In genomic region chr11:63132501-63133435, GRCm38 (mm10) we compare ENCODE assay signal across 9 mouse cellular contexts. TPM values are rescaled to one million over a fixed set of nuclear protein-coding genes. Genes with fewer than 3 reads are reported as not detected.
DNase-seq lines count a peak whose midpoint lies in the region; ATAC-seq and TF ChIP-seq lines count a peak whose summit lies in the region.
"Had no signal": no experiment of that assay in that cellular context is flagged by ENCODE, and none has a peak within 500 bp of the region (broad histone marks: within the 10 kb centered on the region; RNA-seq: fewer than 3 reads in every experiment).

No protein-coding gene starts in this region.

- H3K36me3 ChIP-seq in spleen, adult 2 months (ENCODE audit: control insufficient read depth, insufficient read depth, low read length): no peaks in the 10 kb centered on the region
- peaks cover 25% of the 10 kb centered on the region for H3K36me3 ChIP-seq in heart, embryonic 13.5 days
- H3K36me3 ChIP-seq in liver, embryonic 12.5 days: no peaks in the 10 kb centered on the region
- no peaks in the 10 kb centered on the region for H3K36me3 ChIP-seq in neural tube, embryonic 13.5 days
- H3K36me3 ChIP-seq: G1E had no signal

- H3K9me3 ChIP-seq in heart, embryonic 13.5 days: no peaks in the 10 kb centered on the region
- H3K9me3 ChIP-seq in liver, embryonic 12.5 days (replicated peaks): no peaks in the 10 kb centered on the region
- H3K9me3 ChIP-seq in neural tube, embryonic 13.5 days: no peaks in the 10 kb centered on the region

- no peaks in the 10 kb centered on the region for H3K4me1 ChIP-seq in spleen, adult 2 months (ENCODE audit: control insufficient read depth, insufficient read depth, insufficient read length)
- H3K4me1 ChIP-seq in embryonic fibroblast, embryonic 13.5 days (ENCODE audit: control insufficient read depth, insufficient read depth, low read length): peaks cover 14% of the 10 kb centered on the region
- peaks cover 74% of the 10 kb centered on the region for H3K4me1 ChIP-seq in heart, embryonic 13.5 days
- H3K4me1 ChIP-seq in liver, embryonic 12.5 days: peaks cover 8% of the 10 kb centered on the region; the same call in 1 of the 2 replicates
- peaks cover 52% of the 10 kb centered on the region for H3K4me1 ChIP-seq in neural tube, embryonic 13.5 days (replicated peaks)

- H3K4me3 ChIP-seq in spleen, adult 2 months (ENCODE audit: extremely low read depth, insufficient read depth, insufficient read length): peak overlapping the region; percentile 28; the same call in 1 of the 2 replicates
- peak overlapping the region; percentile 77 for H3K4me3 ChIP-seq in embryonic fibroblast, embryonic 13.5 days (ENCODE audit: insufficient read depth, low read length)
- peak overlapping the region; percentile 76 for H3K4me3 ChIP-seq in heart, embryonic 13.5 days
- peak overlapping the region; percentile 48 for H3K4me3 ChIP-seq in liver, embryonic 12.5 days
- peak overlapping the region; percentile 48 for H3K4me3 ChIP-seq in neural tube, embryonic 13.5 days

- H3K9ac ChIP-seq in heart, embryonic 13.5 days: peak overlapping the region; percentile 93
- H3K9ac ChIP-seq in liver, embryonic 12.5 days: peak overlapping the region; percentile 42
- peak overlapping the region; percentile 67 for H3K9ac ChIP-seq in neural tube, embryonic 13.5 days

- no peak for TF ChIP-seq CTCF in spleen, adult 2 months (IDR thresholded peaks at IDR 0.05; ENCODE audit: extremely low read depth, insufficient read depth, insufficient read length, insufficient replicate concordance)
- no peak for TF ChIP-seq CTCF in embryonic fibroblast, embryonic 13.5 days (IDR thresholded peaks at IDR 0.05; ENCODE audit: borderline replicate concordance, insufficient read depth, low read length)

- peaks cover 2% of the 10 kb centered on the region; the same call in 1 of the 2 replicates for H3K27me3 ChIP-seq in spleen, adult 2 months (ENCODE audit: control insufficient read depth, insufficient read depth, low read length)
- H3K27me3 ChIP-seq in heart, embryonic 13.5 days (replicated peaks): peaks cover 22% of the 10 kb centered on the region; the same call in 1 of the 2 replicates
- H3K27me3 ChIP-seq in liver, embryonic 12.5 days (replicated peaks): peaks cover 77% of the 10 kb centered on the region
- H3K27me3 ChIP-seq in neural tube, embryonic 13.5 days: peaks cover 72% of the 10 kb centered on the region

- WGBS in spleen, adult 2 months: 6% methylated on average over 66 of the region's 66 CpGs
- 1% methylated on average over 66 of the region's 66 CpGs for WGBS in heart, embryonic 13.5 days
- 3% methylated on average over 66 of the region's 66 CpGs for WGBS in liver, embryonic 12.5 days (ENCODE audit: insufficient replicate concordance)
- WGBS in neural tube, embryonic 13.5 days: under 1% methylated on average over 65 of the region's 66 CpGs

- ATAC-seq in heart, embryonic 13.5 days (ENCODE audit: extremely low read depth, insufficient number of reproducible peaks, low FRiP score, low TSS enrichment): no peak
- ATAC-seq in liver, embryonic 12.5 days: no peak
- ATAC-seq in neural tube, embryonic 13.5 days (ENCODE audit: low read depth): peak; percentile 37; the same call in 1 of the 2 replicates

- peak overlapping the region; percentile 58 for H3K27ac ChIP-seq in spleen, adult 2 months (ENCODE audit: insufficient read depth, low read length)
- peak overlapping the region; percentile 60 for H3K27ac ChIP-seq in embryonic fibroblast, embryonic 13.5 days (ENCODE audit: insufficient read depth, low read length)
- H3K27ac ChIP-seq in heart, embryonic 13.5 days (replicated peaks): peak overlapping the region; percentile 92
- peak overlapping the region; percentile 67 for H3K27ac ChIP-seq in liver, embryonic 12.5 days
- H3K27ac ChIP-seq in neural tube, embryonic 13.5 days (replicated peaks): peak overlapping the region; percentile 64

- peak in 1 of 2 experiments; percentile 6 for DNase-seq in spleen, adult 2 months (ENCODE audit: low read depth in 1 of 2, low spot score in 2 of 2)
- DNase-seq in spleen, postnatal 4 days (ENCODE audit: low spot score in 2 of 2): no peak
- peak; percentile 89 for DNase-seq in kidney, postnatal 10 days
- DNase-seq in urinary bladder, postnatal 36 days (ENCODE audit: low spot score in 2 of 2): peak; percentile 46 to 81

- TF ChIP-seq POLR2A in spleen, adult 2 months (IDR thresholded peaks at IDR 0.05; ENCODE audit: low read depth, low read length): no peak
- peak; percentile 84 for TF ChIP-seq POLR2A in embryonic fibroblast, embryonic 13.5 days (IDR thresholded peaks at IDR 0.05; ENCODE audit: low read depth, low read length)

- peak overlapping the region; percentile 92 for H3K4me2 ChIP-seq in heart, embryonic 13.5 days
- peak overlapping the region; percentile 65 for H3K4me2 ChIP-seq in liver, embryonic 12.5 days
- peak overlapping the region; percentile 79 for H3K4me2 ChIP-seq in neural tube, embryonic 13.5 days

RNA-seq across cellular contexts. Expression of gene Pmp22, which starts 4.0 kb away (rescaled TPM):
- 23.5 and 24.6 TPM in 2 replicates for polyA plus RNA-seq in spleen, adult 2 months (2012; rRNA removed)
- polyA plus RNA-seq in embryonic fibroblast, embryonic 13.5 days (2011; ENCODE audit: insufficient read length, low read depth, missing spikeins): 124 and 179 TPM in 2 replicates
- polyA plus RNA-seq in heart, embryonic 13.5 days (2015; fragmentation: Nextera tagmentation; extraction: Ambion mirVana): 74.1 and 78.4 TPM in 2 replicates
- 38.3 and 39.8 TPM in 2 replicates for polyA plus RNA-seq in liver, embryonic 12.5 days (2016; fragmentation: Nextera tagmentation; extraction: Ambion mirVana)
- polyA plus RNA-seq in neural tube, embryonic 13.5 days (2015; fragmentation: Nextera tagmentation; extraction: Ambion mirVana): 45.2 and 52.4 TPM in 2 replicates
- polyA plus RNA-seq: G1E had no signal

Comparison
In these comparisons a context has a peak if more than half of its experiments do, and no peak if none do; other contexts are left out.
1. DNase-seq: peak in kidney, postnatal 10 days (single experiment) and urinary bladder, postnatal 36 days (2 of 2); none in spleen, postnatal 4 days (0 of 2).
2. H3K9ac ChIP-seq: peak in every context shown above with its lines; median percentile 93 in heart, embryonic 13.5 days; 67 in neural tube, embryonic 13.5 days; 42 in liver, embryonic 12.5 days.
3. Peak in every context shown above with its lines, with median percentiles within 50 percentile points of each other: H3K27ac ChIP-seq, H3K4me3 ChIP-seq and H3K4me2 ChIP-seq.